In the genomic region with DNA sequence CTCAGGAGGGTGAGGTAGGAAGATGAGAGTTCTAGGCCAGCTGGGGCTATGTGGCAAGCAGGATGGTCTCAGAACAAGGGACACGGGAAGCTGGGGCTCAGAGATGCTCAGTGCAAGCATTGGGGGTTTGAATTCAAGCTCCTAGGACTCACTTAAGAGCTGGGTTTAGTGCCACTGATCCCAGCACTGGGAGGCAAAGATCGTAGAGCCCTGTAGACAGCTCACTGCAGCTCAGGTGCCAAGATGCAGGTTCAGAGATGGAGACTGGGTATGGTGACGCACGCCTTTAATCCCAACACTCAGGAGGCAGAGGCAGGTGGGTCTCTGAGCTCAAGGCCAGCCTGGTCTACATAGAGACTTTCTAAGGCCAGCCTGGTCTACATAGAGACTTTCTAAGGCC, we compare ENCODE assay signal across 18 mouse cellular contexts. TPM values are rescaled to one million over a fixed set of nuclear protein-coding genes. Genes with fewer than 3 reads are reported as not detected.
DNase-seq lines count a peak whose midpoint lies in the region; ATAC-seq lines count a peak whose summit lies in the region.
"Had no signal": no experiment of that assay in that cellular context is flagged by ENCODE, and none has a peak within 500 bp of the region (broad histone marks: within the 10 kb centered on the region; RNA-seq: fewer than 3 reads in every experiment).

No protein-coding gene starts in this region.

- DNase-seq in intestine, embryonic 14.5 days (ENCODE audit: low spot score): peak; percentile 48
- DNase-seq in liver, embryonic 11.5 days (ENCODE audit: low spot score): peak; percentile 30
- DNase-seq in adipocyte (ENCODE audit: low spot score): no peak
- DNase-seq: adrenal gland, adult 8-10 months; adrenal gland, postnatal 14 days; adrenal gland, postnatal 36 days; cerebellum, adult 11-12 months; cerebellum, adult 2 months; cerebellum, adult 9-10 months; cerebellum, postnatal 10 days; cerebellum, postnatal 25 days; forebrain, postnatal 0 days had no signal

- 95% methylated on average over 4 of the region's 4 CpGs for WGBS in intestine, embryonic 14.5 days
- WGBS in intestine, embryonic 16.5 days: 96% methylated on average over 4 of the region's 4 CpGs
- 94% methylated on average over 4 of the region's 4 CpGs for WGBS in liver, embryonic 11.5 days
- 90% methylated on average over 4 of the region's 4 CpGs for WGBS in liver, embryonic 12.5 days (ENCODE audit: insufficient replicate concordance)

- H3K4me3 ChIP-seq in intestine, embryonic 14.5 days (ENCODE audit: low read depth, low read length): no peak overlapping the region
- H3K4me3 ChIP-seq in intestine, embryonic 16.5 days (ENCODE audit: low read length): no peak overlapping the region
- no peak overlapping the region for H3K4me3 ChIP-seq in liver, embryonic 11.5 days (ENCODE audit: low read depth, low read length)
- H3K4me3 ChIP-seq in liver, embryonic 12.5 days: no peak overlapping the region
- H3K4me3 ChIP-seq: embryonic facial prominence, embryonic 10.5 days; embryonic facial prominence, embryonic 12.5 days; forebrain, embryonic 13.5 days; forebrain, embryonic 15.5 days had no signal

- ATAC-seq in intestine, embryonic 14.5 days (replicated peaks; ENCODE audit: low FRiP score, low TSS enrichment, low read depth): no peak
- no peak for ATAC-seq in intestine, embryonic 16.5 days
- ATAC-seq in liver, embryonic 11.5 days (replicated peaks; ENCODE audit: low FRiP score): no peak
- no peak for ATAC-seq in liver, embryonic 12.5 days
- ATAC-seq: forebrain, embryonic 13.5 days; forebrain, embryonic 15.5 days; forebrain, postnatal 0 days had no signal

- H3K27ac ChIP-seq in intestine, embryonic 14.5 days (ENCODE audit: low read depth): no peak overlapping the region
- H3K27ac ChIP-seq in intestine, embryonic 16.5 days (ENCODE audit: low read length): no peak overlapping the region
- H3K27ac ChIP-seq in liver, embryonic 11.5 days (ENCODE audit: low read depth, low read length): no peak overlapping the region
- H3K27ac ChIP-seq in liver, embryonic 12.5 days: no peak overlapping the region
- H3K27ac ChIP-seq: embryonic facial prominence, embryonic 10.5 days; embryonic facial prominence, embryonic 12.5 days; forebrain, embryonic 13.5 days; forebrain, embryonic 15.5 days had no signal

- no peak overlapping the region for H3K9ac ChIP-seq in intestine, embryonic 14.5 days (ENCODE audit: low read length)
- H3K9ac ChIP-seq in intestine, embryonic 16.5 days (ENCODE audit: low read depth, low read length): no peak overlapping the region
- H3K9ac ChIP-seq in liver, embryonic 11.5 days (ENCODE audit: low read depth, low read length): no peak overlapping the region
- no peak overlapping the region for H3K9ac ChIP-seq in liver, embryonic 12.5 days
- H3K9ac ChIP-seq: embryonic facial prominence, embryonic 12.5 days; forebrain, embryonic 13.5 days; forebrain, embryonic 15.5 days; forebrain, postnatal 0 days had no signal

- no peak overlapping the region for H3K4me2 ChIP-seq in intestine, embryonic 14.5 days (ENCODE audit: low read length)
- no peak overlapping the region for H3K4me2 ChIP-seq in intestine, embryonic 16.5 days (ENCODE audit: low read depth, low read length)
- no peak overlapping the region for H3K4me2 ChIP-seq in liver, embryonic 11.5 days
- no peak overlapping the region for H3K4me2 ChIP-seq in liver, embryonic 12.5 days
- H3K4me2 ChIP-seq: embryonic facial prominence, embryonic 12.5 days; forebrain, embryonic 13.5 days; forebrain, embryonic 15.5 days had no signal

- H3K9me3 ChIP-seq in intestine, embryonic 14.5 days (ENCODE audit: control insufficient read depth, low read length): no peaks in the 10 kb centered on the region
- no peaks in the 10 kb centered on the region for H3K9me3 ChIP-seq in intestine, embryonic 16.5 days (ENCODE audit: control insufficient read depth, low read length)
- H3K9me3 ChIP-seq in liver, embryonic 11.5 days (ENCODE audit: control insufficient read depth, low read length): no peaks in the 10 kb centered on the region
- no peaks in the 10 kb centered on the region for H3K9me3 ChIP-seq in liver, embryonic 12.5 days (replicated peaks)
- H3K9me3 ChIP-seq: embryonic facial prominence, embryonic 10.5 days; embryonic facial prominence, embryonic 12.5 days; forebrain, embryonic 13.5 days; forebrain, embryonic 15.5 days had no signal

- no peaks in the 10 kb centered on the region for H3K27me3 ChIP-seq in intestine, embryonic 14.5 days (replicated peaks; ENCODE audit: control insufficient read depth, insufficient read depth, low read length)
- no peaks in the 10 kb centered on the region for H3K27me3 ChIP-seq in intestine, embryonic 16.5 days (replicated peaks; ENCODE audit: control insufficient read depth, insufficient read depth, low read length)
- H3K27me3 ChIP-seq in liver, embryonic 11.5 days (replicated peaks; ENCODE audit: control insufficient read depth, insufficient read depth, low read length): no peaks in the 10 kb centered on the region
- H3K27me3 ChIP-seq in liver, embryonic 12.5 days (replicated peaks): no peaks in the 10 kb centered on the region
- H3K27me3 ChIP-seq: embryonic facial prominence, embryonic 12.5 days; forebrain, embryonic 13.5 days; forebrain, embryonic 15.5 days had no signal

- H3K4me1 ChIP-seq in intestine, embryonic 14.5 days (replicated peaks; ENCODE audit: control insufficient read depth, insufficient read depth, low read length): no peaks in the 10 kb centered on the region
- H3K4me1 ChIP-seq in intestine, embryonic 16.5 days (ENCODE audit: control insufficient read depth, insufficient read depth, low read length): no peaks in the 10 kb centered on the region
- H3K4me1 ChIP-seq in liver, embryonic 11.5 days (replicated peaks; ENCODE audit: control insufficient read depth, insufficient read depth, low read length): no peaks in the 10 kb centered on the region
- H3K4me1 ChIP-seq in liver, embryonic 12.5 days: peaks cover 8% of the 10 kb centered on the region
- H3K4me1 ChIP-seq: embryonic facial prominence, embryonic 10.5 days; embryonic facial prominence, embryonic 12.5 days; forebrain, embryonic 15.5 days had no signal

- H3K36me3 ChIP-seq in intestine, embryonic 14.5 days (ENCODE audit: control insufficient read depth, insufficient read depth, low read length): peaks cover 52% of the 10 kb centered on the region
- peaks cover 3% of the 10 kb centered on the region; the same call in 1 of the 2 replicates for H3K36me3 ChIP-seq in intestine, embryonic 16.5 days (ENCODE audit: control insufficient read depth, insufficient read depth, low read length)
- H3K36me3 ChIP-seq in liver, embryonic 11.5 days (ENCODE audit: control insufficient read depth, insufficient read depth, low read length): peaks cover 17% of the 10 kb centered on the region; the same call in 1 of the 2 replicates
- peaks cover 53% of the 10 kb centered on the region for H3K36me3 ChIP-seq in liver, embryonic 12.5 days

RNA-seq across cellular contexts. Expression of a gene that starts 26.3 kb away (rescaled TPM):
- 145 and 146 TPM in 2 replicates for polyA plus RNA-seq in intestine, embryonic 14.5 days (2014; fragmentation: Nextera tagmentation; extraction: Ambion mirVana)
- polyA plus RNA-seq in intestine, embryonic 16.5 days (2015; fragmentation: Nextera tagmentation; extraction: Ambion mirVana): 139 and 155 TPM in 2 replicates
- polyA plus RNA-seq in liver, embryonic 11.5 days (2014; fragmentation: Nextera tagmentation; extraction: Ambion mirVana): 82.1 and 94.4 TPM in 2 replicates
- polyA plus RNA-seq in liver, embryonic 12.5 days (2016; fragmentation: Nextera tagmentation; extraction: Ambion mirVana): 55.4 and 58.8 TPM in 2 replicates
